Mouse (Mus musculus) natural killer cell, adult 2 months (primary cell): ENCODE results near the gene Fat1.

Experiments used
- DNase-seq, 2 experiments: peaks; one replicate each; pipeline ENCODE4 v3.0.0; 2022; ENCODE audit warnings: low spot score in 2 of 2

The Fat1 gene

DNA sequence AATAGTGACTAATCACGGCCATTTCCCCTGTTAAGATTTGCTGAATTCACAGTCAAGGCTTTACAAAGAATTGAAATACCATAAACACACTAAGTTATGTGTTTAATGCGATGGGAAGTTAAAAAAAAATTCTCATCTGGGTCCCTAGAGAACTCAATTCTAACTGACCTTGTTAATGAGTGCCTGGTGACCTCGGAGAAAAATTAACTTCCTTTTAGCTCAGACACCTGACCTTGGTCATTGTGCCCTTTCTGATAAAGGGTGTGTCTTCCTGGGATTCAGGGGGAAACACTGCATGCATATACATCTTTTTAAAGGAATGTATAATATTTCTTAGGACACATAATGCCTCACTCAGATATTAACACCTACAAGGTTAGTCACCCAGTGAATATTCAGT lies 68.8 kb downstream of the Fat1 start:
- DNase-seq, result no peak

- DNase-seq, result no peak
Measured at GRCm38 (mm10) chr8:45010685-45011084, 75.4 kb downstream of the Fat1 start.

GRCm38 (mm10) chr8:45011774-45012173 lies 76.5 kb downstream of the Fat1 start:
- no peak for DNase-seq

DNA sequence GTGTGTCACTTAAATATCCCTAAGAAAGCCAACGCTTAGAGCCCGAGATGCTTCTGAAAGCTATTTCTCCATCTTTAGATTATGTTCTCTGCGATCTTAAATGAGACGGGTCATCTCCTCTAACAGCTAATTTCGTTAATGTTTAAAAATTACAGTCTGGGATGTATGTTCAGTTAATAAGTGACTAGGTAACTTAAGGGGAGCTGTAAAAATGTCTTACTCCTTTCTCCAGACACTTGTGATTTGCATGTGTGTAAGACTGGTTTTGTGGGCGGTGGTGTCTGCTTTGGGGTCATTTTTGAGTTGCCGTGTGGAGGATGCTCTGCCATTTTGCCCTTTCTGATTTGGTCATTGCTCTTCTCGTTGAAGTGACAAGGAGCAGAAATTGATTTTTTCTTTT lies 78.6 kb downstream of the Fat1 start:
- DNase-seq, result no peak

DNA sequence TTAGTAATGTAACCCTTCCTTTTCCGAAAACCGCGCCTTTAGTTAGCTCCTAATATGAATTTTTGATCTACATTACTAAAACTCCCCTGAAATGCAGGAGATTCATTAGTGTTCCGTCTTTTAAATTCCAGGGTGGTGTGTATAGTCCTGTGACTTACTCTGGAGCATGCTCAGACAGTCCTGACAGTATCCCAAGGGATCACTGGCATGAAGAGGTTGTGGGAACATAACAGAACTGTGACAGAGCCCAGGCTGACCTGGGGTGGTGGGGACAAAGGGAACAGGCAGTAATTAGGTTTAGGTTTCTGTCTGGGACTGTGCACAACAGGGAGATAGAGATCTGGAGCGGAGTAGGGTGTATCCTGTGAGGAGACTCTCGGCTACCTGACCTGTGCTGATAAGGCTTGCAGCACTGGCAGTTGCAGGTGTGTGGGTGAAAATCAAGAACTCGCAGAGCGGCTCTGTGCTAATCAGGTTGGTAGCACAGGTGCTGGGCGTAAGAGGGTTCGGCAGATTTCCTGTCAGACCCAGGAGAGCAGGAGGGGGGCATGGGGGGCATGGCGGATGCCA lies 79.3 kb downstream of the Fat1 start:
- no peak for DNase-seq

GRCm38 (mm10) chr8:45015876-45016275 lies 80.6 kb downstream of the Fat1 start:
- DNase-seq, result no peak

DNA sequence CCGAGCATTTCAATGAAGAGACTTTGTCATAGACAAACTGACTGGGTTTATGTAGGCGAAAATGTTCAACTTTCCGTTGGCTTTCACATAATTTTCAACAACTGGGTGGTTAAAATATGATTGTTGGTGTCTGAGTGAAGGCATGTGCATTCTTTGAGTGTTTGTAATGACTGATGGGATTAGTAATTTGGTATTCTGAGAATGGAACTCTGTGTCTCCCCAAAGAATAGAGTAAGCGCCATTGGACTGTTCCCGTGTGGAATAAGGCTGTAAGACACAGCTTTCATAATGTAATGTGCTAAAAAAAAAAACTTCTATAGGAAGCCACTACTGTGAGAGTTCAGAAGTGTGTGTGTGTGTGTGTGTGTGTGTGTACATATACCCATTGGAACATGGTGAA lies 84.0 kb downstream of the Fat1 start:
- no peak for DNase-seq

GRCm38 (mm10) chr8:45021171-45021570 lies 85.9 kb downstream of the Fat1 start:
- no peak for DNase-seq

GRCm38 (mm10) chr8:45021911-45022665 lies 86.8 kb downstream of the Fat1 start:
- DNase-seq, result no peak

DNA sequence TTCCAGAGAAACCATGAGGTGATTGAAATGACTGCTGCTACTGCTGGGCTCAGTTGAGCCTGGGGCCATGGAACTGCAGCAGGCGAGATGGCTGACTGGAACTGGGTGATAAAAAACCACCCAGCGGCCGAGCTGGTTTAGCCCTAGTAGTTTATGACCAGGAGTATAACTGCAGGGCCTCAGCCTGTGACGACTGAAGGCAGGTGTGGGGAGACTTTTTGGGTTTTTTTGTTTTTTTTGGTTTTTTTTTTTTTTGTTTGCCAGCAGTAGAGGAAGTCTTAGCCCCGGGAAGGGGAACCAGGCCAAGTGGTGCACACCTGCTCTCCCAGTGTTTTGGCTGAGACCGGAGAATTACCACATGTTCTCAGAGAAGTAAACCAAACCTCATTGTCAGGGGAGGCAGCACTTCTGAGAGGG lies 92.8 kb downstream of the Fat1 start:
- DNase-seq, result no peak

DNA sequence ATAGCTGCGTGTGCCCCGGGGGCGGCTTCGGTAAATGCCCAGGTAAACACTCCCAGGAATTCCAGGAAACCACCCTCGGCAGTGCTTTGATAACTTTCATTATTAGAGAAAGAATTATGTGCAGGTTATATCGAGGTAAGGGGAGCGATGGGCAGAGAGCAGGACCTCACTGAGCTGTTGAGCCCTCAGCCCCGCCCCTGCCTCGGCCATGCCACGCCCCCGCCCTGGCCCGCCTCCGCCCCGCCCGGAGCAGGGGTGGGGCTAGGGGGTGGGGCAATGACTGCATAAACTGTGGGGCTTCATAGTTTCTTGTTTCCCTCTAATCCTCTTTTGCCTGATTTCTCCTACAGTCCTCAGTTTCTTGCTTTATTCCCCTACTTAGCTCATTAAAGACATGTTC lies 103.1 kb downstream of the Fat1 start:
- no peak for DNase-seq

- no peak for DNase-seq
Measured at GRCm38 (mm10) chr8:45044160-45044559, 108.9 kb downstream of the Fat1 start.

DNA sequence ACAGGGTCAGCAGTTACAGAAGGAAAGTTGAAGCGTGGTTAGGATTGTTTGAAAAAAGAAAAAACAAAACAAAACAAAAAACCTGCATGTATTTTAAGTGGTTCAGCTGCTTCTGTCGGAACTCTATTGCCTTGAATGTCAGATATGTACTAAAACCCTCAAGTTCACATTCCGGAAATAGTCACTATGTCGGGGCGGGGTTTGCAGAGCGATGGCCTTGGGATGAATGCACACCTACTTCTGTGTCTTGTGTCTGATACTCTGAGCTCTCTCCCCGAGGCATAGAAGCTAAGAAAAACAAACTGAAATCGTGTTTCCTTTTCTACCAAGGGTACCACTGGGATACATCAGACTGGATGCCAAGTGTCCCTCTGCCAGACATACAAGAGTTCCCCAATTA lies 115.2 kb downstream of the Fat1 start:
- no peak for DNase-seq

DNA sequence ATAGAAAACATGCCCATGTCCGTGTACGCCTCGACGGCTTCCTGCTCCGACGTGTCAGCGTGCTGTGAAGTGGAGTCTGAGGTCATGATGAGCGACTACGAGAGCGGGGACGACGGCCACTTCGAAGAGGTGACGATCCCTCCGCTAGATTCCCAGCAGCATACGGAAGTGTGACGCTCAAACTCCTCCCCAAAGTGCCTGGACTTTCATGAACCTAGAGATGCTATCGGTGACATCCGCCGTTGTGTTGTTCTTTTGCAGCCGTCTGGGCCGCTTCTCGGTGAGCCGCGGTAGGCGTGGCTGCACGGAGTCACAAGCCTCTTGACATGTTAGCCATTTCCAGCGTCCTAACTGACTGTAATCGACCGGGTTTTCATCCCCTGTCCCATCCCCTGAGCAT lies 116.0 kb downstream of the Fat1 start:
- no peak for DNase-seq

DNA sequence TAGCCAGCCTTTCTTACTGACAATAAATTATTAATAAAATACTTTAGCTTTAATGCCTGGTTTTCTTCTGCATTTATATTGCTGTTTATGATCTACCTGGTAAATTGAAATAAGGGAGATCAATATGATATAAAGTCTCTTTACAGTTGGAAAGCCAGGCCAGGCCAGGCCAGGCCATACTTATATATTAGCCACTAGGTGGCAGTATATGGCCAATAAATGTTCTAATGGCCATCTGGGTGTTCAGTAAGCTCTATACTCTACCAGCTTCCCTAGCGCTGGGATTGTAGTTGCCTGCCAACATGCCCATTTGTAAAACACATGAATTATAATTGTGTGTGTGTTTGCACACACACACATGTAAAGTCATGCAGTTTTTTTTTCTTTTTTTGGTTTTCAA lies 117.0 kb downstream of the Fat1 start:
- DNase-seq, result no peak

DNA sequence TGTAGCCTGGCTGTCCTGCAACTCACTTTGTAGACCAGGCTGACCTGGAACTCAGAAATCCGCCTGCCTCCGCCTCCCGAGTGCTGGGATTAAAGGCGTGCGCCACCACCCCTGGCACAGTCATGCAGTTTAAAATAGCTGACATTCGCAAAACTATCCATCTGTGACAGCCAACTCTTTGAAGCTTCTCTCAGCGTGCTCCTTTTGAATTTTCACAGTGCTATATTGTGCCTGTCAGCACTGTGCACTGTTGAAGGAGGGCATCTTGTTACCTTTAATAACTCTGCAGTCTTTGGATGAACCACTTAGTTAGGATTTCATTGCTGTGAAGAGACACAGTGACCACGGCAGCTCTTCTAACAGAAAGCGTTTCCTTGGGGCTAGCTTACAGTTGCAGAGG lies 117.4 kb downstream of the Fat1 start:
- DNase-seq, result no peak

DNA sequence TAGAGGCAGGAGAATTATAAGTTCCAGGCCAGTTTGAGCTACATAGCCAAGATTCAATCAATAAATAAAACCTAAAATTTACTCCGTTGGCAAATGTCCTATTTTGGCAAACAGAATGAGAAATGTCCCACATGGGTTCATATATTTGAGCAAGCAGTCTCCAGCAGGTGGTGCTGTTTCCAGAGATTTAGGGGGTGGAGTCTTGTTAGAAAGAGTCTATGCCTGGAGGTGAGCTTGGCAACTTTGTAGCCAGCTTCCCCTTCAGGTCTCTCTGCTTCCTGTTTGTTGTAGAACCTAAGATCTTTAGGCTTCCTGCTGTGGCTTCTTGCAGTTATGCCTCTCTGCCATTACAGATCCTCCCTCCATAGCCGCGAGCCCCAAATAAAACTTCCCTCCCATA lies 120.3 kb downstream of the Fat1 start:
- no peak for DNase-seq

- DNase-seq, result no peak
Measured at GRCm38 (mm10) chr8:45056810-45057209, 121.6 kb downstream of the Fat1 start.

- no peak for DNase-seq
Measured at GRCm38 (mm10) chr8:45060083-45060482, 124.8 kb downstream of the Fat1 start.

- DNase-seq, result no peak
Measured at GRCm38 (mm10) chr8:45062311-45062710, 127.1 kb downstream of the Fat1 start.

GRCm38 (mm10) chr8:45062982-45063924 lies 128.0 kb downstream of the Fat1 start:
- no peak for DNase-seq

DNA sequence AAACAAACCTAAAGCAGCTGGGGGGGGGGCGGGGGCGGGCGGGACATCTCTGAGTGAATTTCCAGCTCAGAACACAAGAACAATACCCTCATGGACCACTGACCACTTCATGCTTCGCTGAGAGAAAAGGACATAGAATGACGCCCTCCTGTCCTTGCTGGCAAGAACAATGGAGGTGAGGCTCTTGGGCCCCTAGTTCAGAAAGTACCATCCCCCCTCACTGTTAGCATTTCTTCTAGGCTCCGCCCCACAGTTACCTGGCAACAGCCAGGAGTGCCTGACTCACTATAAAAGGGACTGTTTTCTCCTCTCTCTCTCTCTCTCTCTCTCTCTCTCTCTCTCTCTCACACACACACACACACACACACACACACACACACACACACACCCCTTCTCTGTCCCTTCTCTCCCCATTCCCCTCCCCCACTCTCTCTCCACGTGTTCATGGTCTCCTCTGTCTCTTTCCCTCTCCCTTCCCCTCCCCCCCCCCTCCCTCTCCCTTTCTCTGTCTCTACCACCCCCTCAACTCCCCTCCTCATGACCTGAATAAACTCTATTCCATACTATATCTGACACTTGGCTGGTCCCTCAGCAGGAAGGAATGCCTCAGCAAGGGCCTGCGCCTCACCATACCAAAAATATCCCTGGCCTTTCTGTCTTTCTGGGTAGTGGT lies 129.1 kb downstream of the Fat1 start:
- DNase-seq, result no peak
